Mouse (Mus musculus) ES-Bruce4 (cell line): ENCODE measurements at regions not wholly inside any gene's neighbourhood (a gene's known extent, or its start where the extent isn't known, plus 50 kb on each side); places are given as distances from the start of the nearest gene placed in this dataset.

Experiments
- H3K27ac ChIP-seq: 2 replicates; pipeline ENCODE4 v1.5.1; 2012; ENCODE audit warnings: low read length, inconsistent platforms; ENCODE audit not compliant: insufficient read depth
- H3K27me3 ChIP-seq: 2 replicates; pipeline ENCODE4 v1.6.1; 2012; ENCODE audit warnings: mild to moderate bottlenecking, low read length, inconsistent platforms; ENCODE audit not compliant: control insufficient read depth, poor library complexity, insufficient read depth, severe bottlenecking
- H3K36me3 ChIP-seq: 2 replicates; pipeline ENCODE4 v1.6.1; 2012; ENCODE audit warnings: inconsistent platforms, mild to moderate bottlenecking, low read length, moderate library complexity; ENCODE audit not compliant: control insufficient read depth, poor library complexity, insufficient read depth, severe bottlenecking
- H3K4me1 ChIP-seq: one replicate; pipeline ENCODE4 v1.8.1; 2011; ENCODE audit warnings: low read length; ENCODE audit not compliant: control insufficient read depth, insufficient read depth
- H3K4me3 ChIP-seq: 2 replicates; pipeline ENCODE4 v1.5.1; 2011; ENCODE audit warnings: low read depth, mild to moderate bottlenecking, low read length
- H3K9ac ChIP-seq: 2 replicates; pipeline ENCODE4 v1.6.1; 2012; ENCODE audit warnings: low read depth, mild to moderate bottlenecking, inconsistent platforms; ENCODE audit not compliant: poor library complexity, severe bottlenecking
- H3K9me3 ChIP-seq: replicated peaks from 2 replicates; pipeline ENCODE4 v1.6.1; 2012; ENCODE audit warnings: mild to moderate bottlenecking, low read length, inconsistent platforms; ENCODE audit not compliant: control insufficient read depth, poor library complexity, insufficient read depth, severe bottlenecking
- CTCF ChIP-seq: IDR thresholded peaks from one replicate; pipeline ENCODE4 v1.8.1; 2011; ENCODE audit warnings: low read depth, low read length
- EP300 ChIP-seq: IDR thresholded peaks from 2 replicates; pipeline ENCODE4 v1.6.1; 2011; ENCODE audit warnings: low read depth, low read length; ENCODE audit not compliant: insufficient read depth
- POLR2A ChIP-seq: IDR thresholded peaks from one replicate; pipeline ENCODE4 v1.8.1; 2011; ENCODE audit warnings: low read length; ENCODE audit not compliant: insufficient read depth

GRCm38 (mm10) chr9:88092561-88092960 is 234.4 kb upstream of the Nt5e start:
- no peak for TF ChIP-seq CTCF
- TF ChIP-seq POLR2A, result no peak
- no peak for TF ChIP-seq EP300
- no peak overlapping the region for H3K4me3 ChIP-seq
- H3K4me1 ChIP-seq, result no peaks in the 10 kb centered on the region
- H3K9ac ChIP-seq, result no peak overlapping the region
- H3K36me3 ChIP-seq, result no peaks in the 10 kb centered on the region
- no peaks in the 10 kb centered on the region for H3K9me3 ChIP-seq
- H3K27ac ChIP-seq, result no peak overlapping the region
- no peaks in the 10 kb centered on the region for H3K27me3 ChIP-seq

GRCm38 (mm10) chr9:88113094-88113493 is 213.9 kb upstream of the Nt5e start:
- no peaks in the 10 kb centered on the region for H3K36me3 ChIP-seq
- H3K4me1 ChIP-seq, result no peaks in the 10 kb centered on the region
- no peaks in the 10 kb centered on the region for H3K27me3 ChIP-seq
- H3K4me3 ChIP-seq, result no peak overlapping the region
- no peak overlapping the region for H3K27ac ChIP-seq
- H3K9me3 ChIP-seq, result no peaks in the 10 kb centered on the region
- H3K9ac ChIP-seq, result no peak overlapping the region
- TF ChIP-seq EP300, result no peak
- no peak for TF ChIP-seq CTCF
- TF ChIP-seq POLR2A, result no peak

- TF ChIP-seq EP300, result no peak
- no peak for TF ChIP-seq POLR2A
- TF ChIP-seq CTCF, result no peak
- no peaks in the 10 kb centered on the region for H3K9me3 ChIP-seq
- no peaks in the 10 kb centered on the region for H3K4me1 ChIP-seq
- H3K4me3 ChIP-seq, result no peak overlapping the region
- H3K27me3 ChIP-seq, result no peaks in the 10 kb centered on the region
- no peak overlapping the region for H3K27ac ChIP-seq
- H3K36me3 ChIP-seq, result no peaks in the 10 kb centered on the region
- no peak overlapping the region for H3K9ac ChIP-seq
Observed at GRCm38 (mm10) chr9:88120536-88120935, 206.5 kb upstream of the Nt5e start.

- TF ChIP-seq POLR2A (no peak), CTCF (no peak), EP300 (no peak)
- H3K9me3 ChIP-seq, result no peaks in the 10 kb centered on the region
- no peaks in the 10 kb centered on the region for H3K27me3 ChIP-seq
- no peak overlapping the region for H3K4me3 ChIP-seq
- H3K36me3 ChIP-seq, result no peaks in the 10 kb centered on the region
- H3K27ac ChIP-seq, result no peak overlapping the region
- no peak overlapping the region for H3K9ac ChIP-seq
- H3K4me1 ChIP-seq, result no peaks in the 10 kb centered on the region
Observed at GRCm38 (mm10) chr9:88120963-88121570, 205.9 kb upstream of the Nt5e start.

GRCm38 (mm10) chr9:88124322-88125005 is 202.5 kb upstream of the Nt5e start:
- no peaks in the 10 kb centered on the region for H3K9me3 ChIP-seq
- TF ChIP-seq EP300 (no peak), POLR2A (no peak), CTCF (no peak)
- H3K27me3 ChIP-seq, result no peaks in the 10 kb centered on the region
- no peak overlapping the region for H3K4me3 ChIP-seq
- no peaks in the 10 kb centered on the region for H3K36me3 ChIP-seq
- no peak overlapping the region for H3K27ac ChIP-seq
- H3K9ac ChIP-seq, result no peak overlapping the region
- H3K4me1 ChIP-seq, result no peaks in the 10 kb centered on the region

- no peaks in the 10 kb centered on the region for H3K36me3 ChIP-seq
- H3K9ac ChIP-seq, result no peak overlapping the region
- H3K27me3 ChIP-seq, result no peaks in the 10 kb centered on the region
- no peak overlapping the region for H3K4me3 ChIP-seq
- H3K27ac ChIP-seq, result no peak overlapping the region
- no peaks in the 10 kb centered on the region for H3K9me3 ChIP-seq
- H3K4me1 ChIP-seq, result no peaks in the 10 kb centered on the region
- TF ChIP-seq POLR2A, result no peak
- TF ChIP-seq EP300, result no peak
- TF ChIP-seq CTCF, result no peak
Observed at GRCm38 (mm10) chr9:88163025-88163780, 163.8 kb upstream of the Nt5e start.
